Mouse (Mus musculus): ENCODE data around the gene Olfr1440. TPM values are rescaled to one million over a fixed set of nuclear protein-coding genes. Genes with fewer than 3 reads are reported as not detected.

Olfr1440 gene
- total RNA-seq (2021): not detected
- long read RNA-seq, experiment 1: 0 reads
- long read RNA-seq, experiment 2: 0 reads

DNA sequence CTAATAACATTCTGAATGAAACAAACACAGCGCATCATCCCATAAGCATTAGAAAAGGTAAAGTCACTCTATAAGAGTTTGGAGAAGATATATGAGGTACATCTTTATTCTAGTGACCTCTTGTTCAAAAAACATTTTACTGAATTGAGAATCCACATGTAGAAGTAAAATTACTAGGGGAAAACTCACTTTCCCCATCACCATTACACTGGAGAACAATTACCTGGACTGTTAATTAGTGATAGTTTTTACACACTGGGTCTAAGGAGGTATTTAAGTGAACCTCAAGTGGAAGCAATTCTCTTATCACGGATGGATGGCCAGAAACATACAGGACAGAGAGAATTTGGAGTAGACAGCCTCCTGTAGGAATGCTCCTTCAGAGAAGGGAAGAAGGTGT is at the start of gene Olfr1440:
Gene Olfr1440, plus strand, starts transcription at position 301 of the 400 bp plus-strand sequence.
- no peak for DNase-seq

DNA sequence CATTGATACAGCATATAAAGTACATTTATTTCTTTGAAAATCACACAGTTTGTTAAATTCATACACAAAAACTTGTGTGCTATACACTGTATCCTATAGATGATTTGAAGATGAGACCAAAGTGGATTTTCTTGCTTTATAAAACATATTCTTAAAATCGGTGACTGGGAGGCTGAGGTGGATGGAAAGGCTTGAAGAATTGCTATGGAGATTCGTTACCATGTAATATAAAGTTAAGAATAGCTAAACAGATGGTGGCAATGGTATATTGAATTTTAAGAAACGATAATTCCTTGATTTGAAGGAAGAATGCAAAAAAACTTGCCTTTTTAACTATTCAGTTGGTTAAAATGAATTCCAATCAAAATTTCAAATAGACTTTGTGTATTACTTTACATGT is 14.1 kb upstream of the Olfr1440 start:
- DNase-seq: no peak

DNA sequence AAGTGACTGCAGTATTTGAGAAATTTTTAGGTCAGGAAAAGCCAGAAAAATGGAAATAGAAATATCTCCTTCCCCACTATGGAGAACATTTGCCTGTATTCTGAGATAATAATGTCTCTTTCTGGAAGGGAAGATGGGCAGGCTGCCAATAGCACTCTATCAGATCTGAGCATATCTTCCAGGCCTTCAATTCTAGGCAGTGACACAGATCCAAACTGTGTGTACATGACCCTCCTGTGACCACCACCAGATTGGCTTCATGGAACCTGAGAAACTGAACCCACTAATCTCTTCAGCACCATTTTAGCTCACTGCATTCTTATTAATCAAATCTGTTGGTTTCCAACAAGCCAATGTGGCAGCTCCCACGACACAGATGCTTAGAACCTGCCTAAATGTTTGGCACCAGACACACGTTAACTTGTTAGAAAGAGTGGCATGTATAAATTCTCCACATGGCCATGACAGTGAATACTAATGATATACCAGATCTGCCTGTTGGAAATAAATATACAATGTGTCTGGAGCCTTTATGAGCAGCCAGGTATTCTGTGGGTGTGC is 12.5 kb upstream of the Olfr1440 start:
- peak; percentile 5 to 30 for DNase-seq

DNA sequence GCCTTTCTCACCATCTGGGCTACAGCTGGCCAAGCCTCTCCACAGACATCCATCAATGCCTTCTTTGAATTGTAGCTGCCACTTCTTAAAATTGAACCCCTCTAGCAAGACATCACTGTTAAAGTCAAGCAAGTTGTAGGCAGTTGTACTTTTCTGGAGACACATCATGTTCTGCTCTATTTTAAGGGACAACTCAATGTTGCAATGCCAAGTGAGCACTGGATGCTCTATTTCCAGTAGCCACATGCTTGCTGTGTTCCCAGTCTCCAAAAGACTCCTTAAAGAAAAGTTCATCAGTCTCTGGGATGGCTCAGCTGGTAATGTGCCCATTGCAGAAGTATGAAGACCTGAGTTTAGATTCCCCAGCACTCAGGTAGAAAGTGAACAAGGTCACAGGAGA is 26.7 kb downstream of the Olfr1440 start:
- DNase-seq: no peak

DNA sequence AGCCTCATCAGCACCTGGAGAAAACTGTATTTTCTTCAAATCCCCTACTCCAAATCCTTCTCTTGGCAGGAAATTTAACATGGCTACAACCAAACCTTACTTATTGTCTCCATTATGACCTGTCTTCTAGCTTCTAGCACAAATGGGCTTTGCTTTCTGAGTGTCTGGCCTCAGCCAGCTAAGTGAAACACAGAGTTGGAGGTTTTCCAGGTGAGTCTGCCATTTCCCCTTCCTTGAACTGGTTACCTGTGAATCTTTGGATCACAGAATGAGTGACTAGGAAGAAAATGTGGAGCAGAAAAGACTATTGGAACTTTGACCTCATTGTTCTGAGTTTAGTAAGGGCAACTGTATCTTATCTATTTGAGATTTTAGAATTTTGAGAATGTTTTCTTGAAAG is 30.3 kb downstream of the Olfr1440 start, which contains the start of gene Olfr1441:
Gene Olfr1441, plus strand, starts transcription at position 73 of the 400 bp plus-strand sequence.
- DNase-seq: no peak

DNA sequence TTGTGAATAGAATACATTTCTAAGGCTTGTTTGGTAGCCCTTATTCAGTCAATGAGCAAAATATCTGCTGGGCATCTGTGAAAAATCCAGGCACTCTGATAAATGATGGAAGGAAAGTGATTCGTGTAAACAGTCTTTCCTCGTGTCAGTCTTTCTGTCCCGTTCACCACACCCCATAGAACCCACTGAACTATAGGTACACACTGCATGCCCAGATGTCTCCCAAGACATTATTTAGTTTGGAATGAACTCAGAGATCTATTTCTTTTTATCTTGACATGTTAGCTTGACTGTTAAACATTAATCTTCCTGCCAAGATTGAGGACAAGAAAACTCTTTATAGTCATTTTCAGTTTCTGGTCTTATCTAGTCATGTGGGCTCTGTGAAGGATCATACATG is 31.2 kb downstream of the Olfr1440 start:
- DNase-seq: no peak

DNA sequence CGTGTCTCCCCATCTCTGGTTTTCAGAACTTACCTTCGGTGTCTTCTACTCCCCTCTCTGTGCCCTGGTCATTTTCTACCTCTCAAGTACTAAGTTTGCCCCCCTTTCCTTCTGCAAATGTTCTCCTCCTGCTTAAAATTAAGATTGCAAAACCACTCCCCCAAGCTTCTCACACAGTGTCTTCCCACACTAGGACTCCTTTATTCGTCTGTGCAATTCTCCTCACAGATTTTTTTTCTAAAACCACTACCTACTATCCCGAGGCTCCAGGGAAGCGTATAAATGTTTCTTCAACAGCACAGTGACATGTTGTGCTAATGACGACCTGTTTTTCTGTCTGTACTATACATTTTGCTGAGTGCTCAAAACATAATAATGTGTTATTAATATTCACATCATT is 33.5 kb downstream of the Olfr1440 start:
- no peak for DNase-seq

DNA sequence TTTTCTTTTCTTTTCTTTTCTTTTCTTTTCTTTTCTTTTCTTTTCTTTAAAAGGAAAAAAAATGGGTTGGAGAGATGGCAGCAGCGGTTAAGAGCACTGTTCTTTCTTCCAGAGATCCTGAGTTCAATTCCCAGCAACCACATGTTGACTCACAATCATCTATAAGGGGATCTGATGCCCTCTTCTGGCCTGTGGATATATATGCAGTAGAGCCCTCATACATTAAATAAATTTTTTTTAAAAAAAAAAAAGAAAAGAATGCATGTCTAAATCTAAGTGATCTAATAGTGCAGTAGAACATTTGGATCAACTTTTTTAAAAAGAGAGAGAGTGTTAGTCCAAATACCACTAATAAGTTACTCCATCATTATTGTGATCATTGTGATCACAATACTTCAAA is 34.6 kb downstream of the Olfr1440 start:
- DNase-seq: no peak

DNA sequence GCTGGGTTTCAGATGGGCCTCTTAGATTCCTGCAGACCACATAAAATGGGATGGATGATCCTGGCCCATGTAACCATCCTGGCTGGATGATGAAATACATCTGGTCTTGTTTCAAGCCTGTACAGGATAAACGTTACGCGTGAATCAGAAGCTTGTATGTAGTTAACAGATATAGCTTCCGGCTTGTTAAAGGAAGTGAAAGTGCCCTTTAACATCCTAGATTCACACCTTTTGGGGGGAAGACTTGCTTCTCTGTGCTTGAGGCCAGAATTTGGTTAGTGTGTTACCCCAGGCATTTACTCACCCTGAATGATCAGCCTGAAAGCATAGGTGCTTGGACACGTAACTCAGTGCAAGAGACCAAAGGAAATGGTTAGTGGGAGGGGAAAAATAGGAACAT is 40.0 kb downstream of the Olfr1440 start:
- no peak for DNase-seq

DNA sequence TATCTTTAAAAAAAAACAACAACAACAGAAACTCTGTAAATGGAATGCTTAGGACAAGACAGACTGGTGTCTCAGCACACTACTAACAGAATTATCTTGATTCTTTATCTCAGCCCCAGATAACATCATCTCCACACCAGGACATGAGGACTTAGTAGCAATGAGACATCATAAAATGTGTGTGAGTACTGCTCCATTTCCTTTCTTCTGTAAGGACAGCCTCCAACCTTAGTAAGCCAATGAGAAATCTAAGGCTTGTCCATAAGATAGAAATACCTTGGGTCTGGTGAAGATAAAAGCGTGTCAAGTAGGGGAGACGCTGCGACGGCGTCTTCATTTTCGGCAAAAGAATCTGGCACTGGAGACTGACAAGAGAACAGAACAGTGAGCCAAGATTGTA is 40.5 kb downstream of the Olfr1440 start, which contains the start of gene Pfpl:
Gene Pfpl, plus strand, starts transcription at position 301 of the 400 bp plus-strand sequence.
- no peak for DNase-seq

DNA sequence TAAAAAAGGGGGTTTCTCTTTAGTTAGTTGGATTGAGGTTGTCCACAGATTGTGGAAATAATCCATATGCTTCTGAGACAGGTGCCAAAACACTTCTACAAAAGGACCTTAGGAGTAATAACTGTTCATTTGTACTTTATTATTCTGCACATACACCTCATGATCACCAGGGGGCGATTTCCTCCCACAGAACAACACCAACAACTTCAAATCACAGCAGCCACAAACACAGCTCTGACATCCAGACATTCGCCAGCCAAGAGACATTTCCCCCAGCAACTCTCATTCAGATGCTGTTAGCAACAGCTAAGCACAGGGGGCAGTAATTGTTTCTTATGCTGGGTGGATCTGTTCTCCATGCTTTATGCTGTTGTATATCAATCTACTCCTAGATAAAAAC is 46.0 kb downstream of the Olfr1440 start:
- peak; percentile 17 to 44 for DNase-seq

DNA sequence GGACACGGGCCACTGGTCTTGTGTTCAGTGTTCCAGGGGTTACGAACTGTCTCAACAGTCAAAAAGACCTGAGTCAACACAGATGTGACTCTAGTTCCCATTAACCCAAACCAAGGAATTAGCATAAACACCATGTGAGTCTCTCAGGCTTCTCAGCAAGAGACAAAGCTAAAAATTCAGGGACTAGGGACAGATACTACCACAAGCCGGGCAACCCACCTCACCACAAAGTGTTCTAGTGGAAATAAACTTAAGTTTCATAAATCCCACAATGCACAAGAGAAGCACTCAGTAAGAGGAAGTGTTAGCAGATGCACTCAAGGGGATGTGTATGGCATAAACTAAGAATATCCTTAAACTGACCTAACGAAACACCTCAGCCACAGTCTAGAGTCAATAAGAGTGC is 47.9 kb downstream of the Olfr1440 start:
- no peak for DNase-seq

DNA sequence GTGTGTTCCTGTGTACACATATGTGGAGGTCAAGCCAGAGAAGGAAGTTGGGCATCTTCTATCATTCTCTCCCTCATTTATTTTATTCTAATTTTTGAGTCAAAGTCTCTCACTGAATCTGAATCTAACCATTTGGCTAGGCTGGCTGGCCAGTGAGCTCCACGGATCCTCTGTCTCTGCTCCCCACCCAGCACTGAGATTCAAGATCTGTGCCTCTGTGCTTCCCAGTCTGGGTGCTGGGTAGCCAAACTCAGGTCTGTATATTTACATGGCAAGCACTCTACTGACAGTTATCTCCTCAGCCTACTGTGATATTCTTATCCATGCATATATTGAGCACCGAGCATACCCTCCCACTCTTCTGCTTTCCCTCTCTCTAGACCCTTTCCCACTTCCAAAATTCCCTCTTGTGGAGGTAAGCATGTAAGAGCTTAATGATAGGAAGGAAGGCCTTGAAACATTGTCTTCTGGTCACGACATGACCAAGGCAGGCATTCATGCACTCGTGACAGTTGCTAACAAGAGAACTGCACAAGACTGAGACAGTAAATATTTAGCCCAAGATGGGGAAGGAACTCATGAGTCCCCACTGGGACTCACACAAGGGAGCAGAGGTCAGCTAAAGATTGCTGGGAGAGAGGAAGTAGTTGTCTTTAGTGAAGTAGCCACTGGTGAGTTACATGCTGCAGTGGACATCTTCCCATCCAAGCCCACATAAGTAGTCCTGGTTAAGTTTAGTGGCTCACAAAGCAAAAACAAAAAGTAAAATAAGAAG is 48.9 kb downstream of the Olfr1440 start:
- no peak for DNase-seq

DNA sequence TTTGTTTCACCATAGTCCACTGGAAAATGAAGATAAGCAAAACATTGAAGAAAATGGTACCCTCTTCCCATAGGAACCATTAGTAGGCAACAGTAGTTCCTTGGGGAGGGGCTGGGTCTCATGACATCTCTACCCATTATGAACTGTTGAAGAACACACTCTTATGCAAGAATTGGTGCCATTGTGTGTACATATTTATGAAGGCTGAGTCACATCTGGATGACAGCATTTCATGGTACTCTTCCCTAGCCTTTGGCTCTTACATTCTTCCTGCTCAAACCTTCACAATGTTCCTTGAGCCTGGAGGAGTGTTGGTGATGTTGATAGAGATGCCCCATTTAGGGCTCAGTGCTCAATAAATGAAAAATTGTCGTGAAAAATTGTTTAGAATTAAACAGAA is 52.5 kb downstream of the Olfr1440 start:
- no peak for DNase-seq

DNA sequence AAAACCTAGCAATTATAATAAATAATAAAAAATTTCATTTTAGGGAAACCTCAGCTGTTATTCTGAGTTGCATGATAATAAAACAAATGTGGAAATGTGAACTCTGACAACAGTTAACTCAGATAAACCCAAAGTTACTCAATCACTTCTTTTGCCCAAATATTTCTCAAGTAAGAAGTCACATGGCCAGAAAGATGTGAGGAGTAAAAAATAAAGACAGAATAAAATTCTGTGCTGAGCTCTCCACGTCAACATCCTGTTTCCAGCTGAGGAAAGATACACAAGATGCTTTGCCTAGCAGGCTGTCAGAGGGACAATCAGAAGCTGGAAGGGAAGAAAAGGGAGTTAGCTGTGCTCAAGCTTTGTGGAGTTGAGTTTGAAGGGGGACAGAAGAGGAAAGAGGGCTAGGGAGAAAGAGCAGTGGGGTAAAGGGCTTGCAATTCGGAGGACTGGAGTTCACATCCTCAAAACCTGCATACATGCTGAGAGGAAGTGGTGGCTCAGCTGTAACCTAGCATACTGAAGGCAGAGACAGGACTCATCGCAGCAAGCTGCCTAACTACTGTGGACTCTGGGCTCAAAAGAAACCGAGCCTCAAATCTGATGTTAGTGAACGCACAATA is 53.1 kb downstream of the Olfr1440 start:
- no peak for DNase-seq

DNA sequence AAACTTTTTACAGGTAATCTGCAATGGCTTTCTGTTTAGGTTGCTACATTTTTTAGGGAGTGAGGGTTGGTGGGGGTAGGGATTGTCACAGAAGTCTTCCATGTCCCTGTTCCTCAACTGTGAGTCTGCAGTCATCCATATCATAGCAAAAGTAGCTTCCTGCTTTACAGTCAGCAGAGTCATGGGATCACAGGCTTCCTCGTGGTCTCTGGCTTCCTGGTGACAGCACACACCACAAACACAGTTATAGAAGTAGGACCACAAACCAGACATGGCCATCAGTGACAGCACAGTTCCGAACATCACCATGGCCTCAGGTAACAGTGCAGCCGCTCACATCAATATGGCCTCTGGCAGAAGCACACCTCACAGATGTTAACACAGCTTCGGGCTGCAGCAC is 55.5 kb downstream of the Olfr1440 start:
- no peak for DNase-seq

DNA sequence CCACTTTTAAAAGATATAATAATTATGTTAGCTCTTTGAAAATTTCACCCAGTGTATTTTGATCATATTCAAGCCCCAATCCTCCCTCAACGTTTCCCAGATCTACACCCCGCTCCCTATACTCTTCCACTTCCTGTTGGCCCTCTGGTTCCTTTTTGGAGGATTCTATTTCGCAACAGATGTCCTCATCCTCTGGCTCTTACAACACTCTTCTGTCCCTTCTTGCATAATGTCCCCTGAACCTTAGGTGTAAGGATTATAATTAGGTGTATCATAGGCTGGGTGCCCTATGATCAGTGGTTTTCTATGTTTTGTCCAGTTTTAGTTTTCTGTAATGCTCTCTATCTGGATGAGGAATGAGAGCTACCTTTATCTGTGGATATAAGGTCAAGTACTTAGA is 57.9 kb downstream of the Olfr1440 start:
- DNase-seq: no peak

Other genes with a start within 250 kb of the Olfr1440 start
- gene Olfr1555-ps1, start 217.2 kb upstream of the Olfr1440 start, total RNA-seq (2021): not detected
- not detected for gene Olfr1431, start 186.6 kb upstream of the Olfr1440 start, total RNA-seq (2021)
- not detected for gene Olfr1432, start 154.7 kb upstream of the Olfr1440 start, total RNA-seq (2021)
- not detected for gene Olfr262, start 145.6 kb upstream of the Olfr1440 start, total RNA-seq (2021)
- gene Olfr235, start 126.2 kb upstream of the Olfr1440 start, total RNA-seq (2021): not detected
- gene Olfr1434, start 107.4 kb upstream of the Olfr1440 start, total RNA-seq (2021): not detected
- gene Olfr1436, start 88.1 kb upstream of the Olfr1440 start, total RNA-seq (2021): not detected
- gene Olfr1437, start 62.2 kb upstream of the Olfr1440 start, total RNA-seq (2021): not detected
- not detected for gene Olfr1438-ps1, start 51.4 kb upstream of the Olfr1440 start, total RNA-seq (2021)
- gene Olfr1441, start 30.2 kb downstream of the Olfr1440 start, total RNA-seq (2021): not detected
- gene Pfpl, start 40.6 kb downstream of the Olfr1440 start, total RNA-seq (2021): not detected
- 10 to 100 TPM; 23.7 to 25.0 TPM for gene Mpeg1, start 73.5 kb downstream of the Olfr1440 start, total RNA-seq (2021)
- gene Dtx4, start 114.2 kb downstream of the Olfr1440 start, total RNA-seq (2021): 10 to 100 TPM; 11.4 to 17.6 TPM
- 1 to 10 TPM; 3.2 to 6.4 TPM for gene Fam111a, start 158.5 kb downstream of the Olfr1440 start, total RNA-seq (2021)
- under 1 TPM in 1 of 2 experiments, not detected in 1; 0.53 TPM for gene Gm4952, start 212.7 kb downstream of the Olfr1440 start, total RNA-seq (2021)
- under 1 TPM in 1 of 2 experiments, not detected in 1; 0.33 TPM for gene Glyat, start 246.0 kb downstream of the Olfr1440 start, total RNA-seq (2021)